Mouse (Mus musculus): ENCODE measurements at regions not wholly inside any gene's neighbourhood (a gene's known extent, or its start where the extent isn't known, plus 50 kb on each side); places are given as distances from the start of the nearest gene placed in this dataset.

DNA sequence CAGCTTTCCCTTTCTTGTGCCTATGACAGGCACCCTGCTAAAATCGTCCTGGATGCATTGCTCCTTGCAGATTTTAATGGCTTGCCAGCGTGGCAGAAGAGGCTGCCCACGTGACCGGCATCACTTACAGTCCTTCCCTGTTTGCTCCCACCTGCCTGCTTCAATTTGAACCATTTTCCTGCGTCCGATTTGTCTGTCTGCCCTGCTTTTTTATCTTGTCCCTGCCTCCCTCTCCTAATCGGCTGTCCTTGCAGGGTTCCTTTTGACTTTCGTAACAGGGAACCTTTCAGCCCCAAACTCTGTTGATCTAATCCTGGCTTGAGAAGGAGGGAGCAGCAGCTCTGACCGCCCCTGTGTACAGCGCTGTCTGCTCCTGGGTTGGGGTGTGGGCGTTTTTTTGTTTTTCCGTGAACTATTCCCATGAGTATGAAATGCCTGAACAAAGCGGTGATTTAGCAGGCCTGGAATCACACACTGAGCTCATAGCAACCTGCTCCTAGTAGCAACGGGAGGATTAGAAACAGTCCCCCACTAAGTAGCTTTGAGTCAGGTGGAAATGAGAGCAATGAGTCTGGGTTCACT lies 51.2 kb upstream of the Kif2a start:
- DNase-seq (ENCODE audit: low spot score): no peak

DNA sequence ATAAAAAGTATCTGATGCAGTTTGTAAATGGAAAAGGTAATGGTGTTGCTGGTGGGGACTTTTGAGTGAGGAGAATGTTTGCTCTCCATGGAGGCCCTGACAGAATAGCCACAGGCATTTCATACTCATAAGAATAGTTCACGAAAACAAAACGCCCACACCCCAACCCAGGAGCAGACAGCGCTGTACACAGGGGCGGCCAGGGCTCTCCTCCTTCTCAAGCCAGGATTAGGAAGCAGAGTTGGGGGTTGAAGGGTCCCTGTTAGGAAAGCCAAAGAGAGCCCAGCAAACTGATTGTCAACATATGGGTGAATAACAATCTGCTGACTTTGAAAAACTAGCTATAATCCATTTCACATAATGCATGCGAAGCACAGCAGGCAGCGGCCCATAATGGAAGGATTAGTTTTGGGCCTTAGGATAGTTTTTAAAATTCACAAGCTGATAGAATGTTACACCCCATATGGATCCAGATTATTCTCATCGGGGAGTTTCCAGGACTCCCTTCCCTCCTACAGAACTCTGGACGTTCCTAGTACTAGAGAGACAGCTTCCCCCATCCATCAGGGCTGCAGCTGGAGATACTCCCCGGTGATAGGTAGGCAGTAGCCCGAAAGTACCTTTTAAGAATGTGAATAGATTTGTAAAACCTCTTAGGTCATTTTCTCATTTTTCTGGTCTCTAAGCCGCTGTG lies 50.6 kb upstream of the Kif2a start:
- DNase-seq (ENCODE audit: low spot score): no peak
